Mouse (Mus musculus) kidney, adult 2 months (tissue): Measurements from ENCODE around the gene Trappc11.

Experiments
- CTCF ChIP-seq: fragments of 200-500 bp; conservative IDR thresholded peaks from 2 replicates; pipeline ENCODE4 v1.5.1; 2011; ENCODE audit warnings: low read depth, mild to moderate bottlenecking, control low read depth, low read length, moderate library complexity, mixed read lengths; ENCODE audit not compliant: insufficient read depth, insufficient read length
- POLR2A ChIP-seq: fragments of 200-500 bp; IDR thresholded peaks from one replicate; pipeline ENCODE4 v1.6.1; 2011; ENCODE audit warnings: low read depth, low read length, control low read depth

- TF ChIP-seq CTCF: no peak
- peak; percentile 16 for TF ChIP-seq POLR2A
Measured at GRCm38 (mm10) chr8:47533344-47534125, at the start of gene Trappc11, which contains the start of gene Rwdd4a.
